Mouse (Mus musculus) olfactory bulb, adult 2 months (tissue): ENCODE data around the gene Creb5.

ENCODE experiments used
- CTCF ChIP-seq: fragments of 200-500 bp; IDR thresholded peaks from 2 replicates; pipeline ENCODE4 v1.5.1; 2012; ENCODE audit warnings: low read depth, mild to moderate bottlenecking, low read length, moderate library complexity; ENCODE audit not compliant: insufficient read depth
- POLR2A ChIP-seq: fragments of 200-500 bp; IDR thresholded peaks from 2 replicates; pipeline ENCODE4 v1.6.1; 2012; ENCODE audit warnings: mild to moderate bottlenecking, low read depth, low read length, moderate library complexity; ENCODE audit not compliant: insufficient read depth

DNA sequence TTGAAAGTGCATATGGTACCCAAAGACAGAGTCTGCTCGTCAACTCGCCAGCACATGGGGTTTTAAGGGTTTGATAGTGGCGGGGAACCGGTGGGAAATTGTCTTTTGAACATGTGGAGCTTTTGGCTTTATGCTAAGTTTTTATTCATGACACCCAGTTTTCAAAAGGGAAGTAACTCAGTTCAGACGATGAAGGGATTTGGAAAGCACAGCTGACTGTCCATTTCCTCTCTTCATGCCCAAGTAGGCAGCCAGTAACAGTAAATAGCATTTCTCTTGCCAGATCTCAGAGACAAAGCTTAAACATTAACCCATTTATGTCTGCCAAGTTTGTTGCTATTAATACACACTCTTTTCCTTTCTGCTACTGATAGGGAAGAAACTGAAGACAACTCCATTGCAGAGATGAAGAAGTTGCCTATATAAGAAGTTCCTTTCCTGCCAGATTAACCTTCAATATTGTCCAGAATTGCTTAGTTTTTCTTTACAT lies 444.0 kb downstream of the Creb5 start:
- no peak for TF ChIP-seq POLR2A
- no peak for TF ChIP-seq CTCF
